Comparison of ENCODE assay signal across 9 mouse cellular contexts in genomic region chr2:13558607-13559262, GRCm38 (mm10). TPM values are rescaled to one million over a fixed set of nuclear protein-coding genes. Genes with fewer than 3 reads are reported as not detected.
DNase-seq lines count a peak whose midpoint lies in the region; ATAC-seq lines count a peak whose summit lies in the region.
"Had no signal": no experiment of that assay in that cellular context is flagged by ENCODE, and none has a peak within 500 bp of the region (broad histone marks: within the 10 kb centered on the region; RNA-seq: fewer than 3 reads in every experiment).

No protein-coding gene starts in this region.

- peaks cover 26% of the 10 kb centered on the region for H3K4me1 ChIP-seq in heart, embryonic 12.5 days (replicated peaks)
- no peaks in the 10 kb centered on the region for H3K4me1 ChIP-seq in hindbrain, embryonic 14.5 days (replicated peaks; ENCODE audit: control insufficient read depth, insufficient read depth, low read length)
- H3K4me1 ChIP-seq: neural tube, embryonic 15.5 days had no signal

- H3K9ac ChIP-seq in heart, embryonic 12.5 days = no peak overlapping the region
- H3K9ac ChIP-seq in hindbrain, embryonic 14.5 days = no peak overlapping the region
- H3K9ac ChIP-seq: neural tube, embryonic 15.5 days had no signal

- H3K27me3 ChIP-seq in heart, embryonic 12.5 days (replicated peaks) = no peaks in the 10 kb centered on the region
- H3K27me3 ChIP-seq in hindbrain, embryonic 14.5 days (ENCODE audit: control insufficient read depth, insufficient read depth, low read length) = no peaks in the 10 kb centered on the region
- H3K27me3 ChIP-seq: neural tube, embryonic 15.5 days had no signal

- H3K36me3 ChIP-seq in heart, embryonic 12.5 days = no peaks in the 10 kb centered on the region
- H3K36me3 ChIP-seq in hindbrain, embryonic 14.5 days (replicated peaks; ENCODE audit: control insufficient read depth, insufficient read depth) = no peaks in the 10 kb centered on the region
- H3K36me3 ChIP-seq: neural tube, embryonic 15.5 days had no signal

- 34% methylated on average over 5 of the region's 5 CpGs for WGBS in heart, embryonic 12.5 days
- 40% methylated on average over 5 of the region's 5 CpGs for WGBS in hindbrain, embryonic 14.5 days

- H3K4me2 ChIP-seq in heart, embryonic 12.5 days = no peak overlapping the region
- H3K4me2 ChIP-seq in hindbrain, embryonic 14.5 days (replicated peaks) = no peak overlapping the region
- H3K4me2 ChIP-seq: neural tube, embryonic 15.5 days had no signal

- H3K27ac ChIP-seq in heart, embryonic 12.5 days (ENCODE audit: poor library complexity, severe bottlenecking) = no peak overlapping the region
- H3K27ac ChIP-seq in hindbrain, embryonic 14.5 days = no peak overlapping the region
- H3K27ac ChIP-seq: neural tube, embryonic 15.5 days had no signal

- H3K9me3 ChIP-seq in heart, embryonic 12.5 days (replicated peaks) = no peaks in the 10 kb centered on the region
- no peaks in the 10 kb centered on the region for H3K9me3 ChIP-seq in hindbrain, embryonic 14.5 days (ENCODE audit: control insufficient read depth, low read length)
- H3K9me3 ChIP-seq: neural tube, embryonic 15.5 days had no signal

- no peak for ATAC-seq in heart, embryonic 12.5 days (ENCODE audit: insufficient number of reproducible peaks, low FRiP score)
- ATAC-seq in CD4-positive, CD25-positive, alpha-beta regulatory T cell, adult 4 months = peak; percentile 92
- no peak; the same call in 1 of the 2 replicates for ATAC-seq in hindbrain, embryonic 14.5 days (ENCODE audit: low FRiP score)

- H3K4me3 ChIP-seq in heart, embryonic 12.5 days = no peak overlapping the region
- H3K4me3 ChIP-seq in hindbrain, embryonic 14.5 days (replicated peaks; ENCODE audit: low read length) = no peak overlapping the region
- H3K4me3 ChIP-seq: neural tube, embryonic 15.5 days had no signal

- DNase-seq in heart, adult 11 months = peak; percentile 98
- DNase-seq in heart, adult 9 months (ENCODE audit: low spot score in 2 of 2) = peak; percentile 75 to 80
- DNase-seq in lung, postnatal 36 days = peak; percentile 79
- DNase-seq in cerebellum, postnatal 4 days (ENCODE audit: low spot score in 2 of 2) = no peak
- no peak for DNase-seq in testis, postnatal 10 days (ENCODE audit: low spot score)
- no peak for DNase-seq in hindbrain, embryonic 14.5 days (ENCODE audit: low spot score)

RNA-seq across cellular contexts. Expression of gene Trdmt1, which starts 14.3 kb away (rescaled TPM):
- polyA plus RNA-seq in heart, embryonic 12.5 days (2016; fragmentation: Nextera tagmentation; extraction: Ambion mirVana) = 7.4 and 8.2 TPM in 2 replicates
- 10 to 100 TPM; 12.1 to 19.1 TPM for polyA plus RNA-seq in CD4-positive, CD25-positive, alpha-beta regulatory T cell, adult 4 months (2017; shearing (Covaris generic))
- polyA plus RNA-seq in hindbrain, embryonic 14.5 days (2014; fragmentation: Nextera tagmentation; extraction: Ambion mirVana) = 8.2 and 11.7 TPM in 2 replicates

RNA-seq across cellular contexts. Expression of gene Vim, which starts 15.0 kb away (rescaled TPM):
- polyA plus RNA-seq in heart, embryonic 12.5 days (2016; fragmentation: Nextera tagmentation; extraction: Ambion mirVana) = 912 and 971 TPM in 2 replicates
- 100 to 1,000 TPM; 335 to 360 TPM for polyA plus RNA-seq in CD4-positive, CD25-positive, alpha-beta regulatory T cell, adult 4 months (2017; shearing (Covaris generic))
- polyA plus RNA-seq in hindbrain, embryonic 14.5 days (2014; fragmentation: Nextera tagmentation; extraction: Ambion mirVana) = 448 TPM in 2 replicates

Comparison
In these comparisons a context has a peak if more than half of its experiments do, and no peak if none do; other contexts are left out.
1. DNase-seq: peak in heart, adult 11 months (single experiment), heart, adult 9 months (2 of 2) and lung, postnatal 36 days (single experiment); none in cerebellum, postnatal 4 days (0 of 2), testis, postnatal 10 days (single experiment) and hindbrain, embryonic 14.5 days (single experiment).